Mouse (Mus musculus) R1 (cell line): ENCODE results near the gene Carmil3.

ENCODE experiments used
- DNase-seq: peaks from one replicate; pipeline ENCODE4 v3.0.0-alpha.2; 2018; ENCODE audit warnings: low read depth, low spot score

Carmil3 gene

GRCm38 (mm10) chr14:55542268-55542667 lies 51.8 kb downstream of the Carmil3 start:
- DNase-seq = no peak

- no peak for DNase-seq
Measured at GRCm38 (mm10) chr14:55544334-55544733, 53.9 kb downstream of the Carmil3 start.

- peak; percentile 40 for DNase-seq
Measured at GRCm38 (mm10) chr14:55550191-55550590, 59.7 kb downstream of the Carmil3 start.

- peak; percentile 86 for DNase-seq
Measured at GRCm38 (mm10) chr14:55551347-55551746, 60.9 kb downstream of the Carmil3 start.

- peak; percentile 44 for DNase-seq
Measured at GRCm38 (mm10) chr14:55551794-55552193, 61.3 kb downstream of the Carmil3 start.

GRCm38 (mm10) chr14:55554635-55555034 lies 64.2 kb downstream of the Carmil3 start:
- peak; percentile 53 for DNase-seq

- no peak for DNase-seq
Measured at GRCm38 (mm10) chr14:55555788-55556187, 65.3 kb downstream of the Carmil3 start.

- DNase-seq = peak; percentile 84
Measured at GRCm38 (mm10) chr14:55557003-55557402, 66.6 kb downstream of the Carmil3 start.

GRCm38 (mm10) chr14:55557587-55557986 lies 67.1 kb downstream of the Carmil3 start:
- DNase-seq = no peak
